Mouse (Mus musculus) testis, adult 2 months (tissue): Measurements from ENCODE around the gene Spaca3.

ENCODE experiments used
- CTCF ChIP-seq: fragments of 200-500 bp; IDR thresholded peaks from 2 replicates; pipeline ENCODE4 v1.5.1; 2012; ENCODE audit warnings: low read depth, mild to moderate bottlenecking, inconsistent platforms, low read length, moderate library complexity; ENCODE audit not compliant: control insufficient read depth, insufficient read depth, insufficient replicate concordance
- POLR2A ChIP-seq: fragments of 200-500 bp; IDR thresholded peaks from 2 replicates; pipeline ENCODE4 v1.6.1; 2012; ENCODE audit warnings: low read depth, mild to moderate bottlenecking, inconsistent platforms, low read length, moderate library complexity; ENCODE audit not compliant: control insufficient read depth

GRCm38 (mm10) chr11:80887021-80887420, 28.9 kb downstream of the Spaca3 start:
- TF ChIP-seq CTCF, result no peak
- no peak for TF ChIP-seq POLR2A
